Mouse (Mus musculus) thymus, postnatal 4 days (tissue): ENCODE measurements around the gene Tas2r104.

ENCODE experiments used
- DNase-seq: peaks from one replicate; pipeline ENCODE4 v3.0.0; 2021

Tas2r104 gene

GRCm38 (mm10) chr6:131685644-131686043 is at the start of gene Tas2r104:
TSS of gene Tas2r104 (minus strand) at chr6:131685744.
- no peak for DNase-seq

- DNase-seq = no peak
Observed at GRCm38 (mm10) chr6:131712803-131713202, 27.3 kb upstream of the Tas2r104 start.

GRCm38 (mm10) chr6:131689963-131690362 is 4.4 kb upstream of the Tas2r104 start, which contains the start of gene Tas2r114:
TSS of gene Tas2r114 (minus strand) at chr6:131690063.
- DNase-seq = no peak

- no peak for DNase-seq
Observed at GRCm38 (mm10) chr6:131687395-131687794, 1.9 kb upstream of the Tas2r104 start, which contains the start of gene Tas2r105. TSS of gene Tas2r105 (minus strand) at chr6:131687495.

GRCm38 (mm10) chr6:131678786-131679185 is 6.8 kb downstream of the Tas2r104 start, which contains the start of gene Tas2r106:
TSS of gene Tas2r106 (minus strand) at chr6:131678886.
- no peak for DNase-seq

GRCm38 (mm10) chr6:131660049-131660448 is 25.5 kb downstream of the Tas2r104 start, which contains the start of gene Tas2r107:
TSS of gene Tas2r107 (minus strand) at chr6:131660149.
- DNase-seq = no peak
